Mouse (Mus musculus) C2C12 (cell line): ENCODE results near the gene Ppp1r21. TPM values are rescaled to one million over a fixed set of nuclear protein-coding genes. Genes with fewer than 3 reads are reported as not detected.

ENCODE experiments used
- H3K27me3 ChIP-seq: one replicate; pipeline ENCODE4 v1.6.1; 2011; ENCODE audit not compliant: control insufficient read depth, insufficient read depth, insufficient read length
- H3K36me3 ChIP-seq: one replicate; pipeline ENCODE4 v1.6.1; 2011; ENCODE audit not compliant: control insufficient read depth, insufficient read depth
- H3K4me3 ChIP-seq: one replicate; pipeline ENCODE4 v1.5.1; 2011; ENCODE audit warnings: mild to moderate bottlenecking, control low read depth; ENCODE audit not compliant: poor library complexity, insufficient read depth, severe bottlenecking
- H3K79me2 ChIP-seq: one replicate; pipeline ENCODE4 v1.6.1; 2011; ENCODE audit not compliant: control insufficient read depth, insufficient read depth
- H3K79me3 ChIP-seq: one replicate; pipeline ENCODE4 v1.6.1; 2011; ENCODE audit warnings: low read depth, control low read depth
- H3ac ChIP-seq: one replicate; pipeline ENCODE3; 2011; ENCODE audit warnings: low read depth; ENCODE audit not compliant: control insufficient read depth, insufficient read length
- CEBPB ChIP-seq: IDR thresholded peaks from one replicate; pipeline ENCODE4 v1.6.1; 2011; ENCODE audit warnings: low read depth, mild to moderate bottlenecking, control low read depth, moderate library complexity
- CTCF ChIP-seq: IDR thresholded peaks from one replicate; pipeline ENCODE4 v1.5.1; 2011; ENCODE audit not compliant: control insufficient read depth, insufficient read depth, insufficient read length
- FOSL1 ChIP-seq: IDR thresholded peaks from one replicate; pipeline ENCODE4 v1.8.0; 2011; ENCODE audit warnings: mild to moderate bottlenecking, low read length; ENCODE audit not compliant: poor library complexity, insufficient read depth, severe bottlenecking
- MAX ChIP-seq: IDR thresholded peaks from one replicate; pipeline ENCODE4 v1.6.1; 2011; ENCODE audit warnings: mild to moderate bottlenecking, control low read depth
- MYOD1 ChIP-seq: IDR thresholded peaks from one replicate; pipeline ENCODE4 v1.6.1; 2011; ENCODE audit warnings: low read depth; ENCODE audit not compliant: control insufficient read depth, insufficient read length
- MYOG ChIP-seq: IDR thresholded peaks from one replicate; pipeline ENCODE4 v1.6.1; 2011; ENCODE audit not compliant: control insufficient read depth, insufficient read length; ENCODE audit errors: extremely low read depth
- USF1 ChIP-seq: IDR thresholded peaks from one replicate; pipeline ENCODE4 v1.6.1; 2011; ENCODE audit warnings: low read depth, mild to moderate bottlenecking, control low read depth, moderate library complexity
- polyA plus RNA-seq: library from polyadenylated mRNA; unstranded; fragments of >200 nt; fragmentation: generic; extraction: Trizol; gene quantifications from one replicate; pipeline ENCODE4 v1.2.1, GENCODE M21; 2012; ENCODE audit warnings: missing spikeins

The Ppp1r21 gene
- polyA plus RNA-seq, 1 experiment: 13.5 TPM

DNA sequence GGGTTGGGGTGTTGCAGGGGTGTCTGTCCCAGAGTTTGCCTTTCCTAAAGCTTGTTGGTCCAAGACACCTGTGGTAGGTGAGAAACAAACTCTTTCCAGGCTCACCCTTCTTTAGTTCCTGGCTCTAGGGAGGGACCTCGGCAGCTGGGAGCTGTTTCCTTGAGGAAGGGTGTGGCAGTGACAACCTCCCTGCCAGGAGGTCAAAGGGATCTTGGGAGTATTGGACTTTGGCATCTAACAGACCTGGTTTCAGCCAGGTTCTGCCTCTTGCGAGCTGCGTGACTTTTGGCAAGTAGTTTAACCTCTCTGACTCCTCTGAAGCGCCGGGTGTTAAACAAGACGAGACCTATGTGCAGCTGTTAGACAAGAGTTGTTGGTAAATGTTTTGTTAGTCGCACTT, 97.2 kb downstream of the Ppp1r21 start:
- H3K79me3 ChIP-seq: peaks cover 50% of the 10 kb centered on the region
- no peak for TF ChIP-seq CEBPB
- TF ChIP-seq FOSL1: no peak
- TF ChIP-seq CTCF: no peak
- no peak for TF ChIP-seq MYOG
- TF ChIP-seq USF1: no peak
- TF ChIP-seq MAX: no peak
- no peak for TF ChIP-seq MYOD1
- H3K4me3 ChIP-seq: peak overlapping the region; percentile 30

DNA sequence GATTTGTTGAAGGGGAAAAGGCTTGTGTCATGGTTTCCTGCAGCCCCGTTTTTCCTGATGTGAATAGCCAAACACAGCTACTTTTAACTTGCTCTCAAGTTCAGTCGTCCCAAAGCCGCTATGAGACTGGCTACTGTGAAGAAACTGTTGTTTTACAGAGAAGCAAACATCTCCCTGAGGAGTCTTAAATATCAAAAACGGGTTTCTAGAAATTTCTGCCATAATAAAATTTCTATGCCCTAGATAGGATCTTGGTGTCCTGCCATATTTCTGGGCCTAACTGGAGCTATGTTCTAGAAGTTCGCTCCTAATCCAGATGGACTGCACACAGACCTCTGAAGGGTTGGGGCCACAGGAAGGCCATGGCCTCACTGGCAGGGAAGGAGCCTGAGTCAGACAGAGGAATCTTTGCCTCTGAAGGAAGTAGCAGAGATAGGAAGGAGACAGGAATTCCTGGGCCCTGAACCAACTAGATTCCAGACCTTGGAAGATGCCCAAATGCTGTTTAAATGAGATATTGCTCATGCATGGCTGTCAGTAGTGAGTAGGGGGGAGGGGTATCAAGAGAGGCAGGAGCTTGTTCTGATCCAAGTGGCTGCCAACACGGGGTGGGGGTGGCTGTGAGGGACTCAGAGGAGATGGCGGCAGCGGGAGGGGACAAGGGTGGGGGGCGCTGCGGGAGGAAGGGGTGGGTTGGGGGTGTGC, 98.9 kb downstream of the Ppp1r21 start:
- Histone ChIP-seq H3K79me3 (peaks cover 60% of the 10 kb centered on the region), H3K27me3 (no peaks in the 10 kb centered on the region), H3K36me3 (peaks cover 29% of the 10 kb centered on the region), H3K79me2 (peaks cover 95% of the 10 kb centered on the region), H3ac (no peak overlapping the region), H3K4me3 (peak overlapping the region; percentile 30)
- TF ChIP-seq CEBPB (no peak), MAX (peak; percentile 56)

More for the DNA sequence above, 97.2 kb downstream of the Ppp1r21 start:
- peaks cover 93% of the 10 kb centered on the region for H3K79me2 ChIP-seq
- no peaks in the 10 kb centered on the region for H3K27me3 ChIP-seq
- H3ac ChIP-seq: peak overlapping the region; percentile 48
- peaks cover 24% of the 10 kb centered on the region for H3K36me3 ChIP-seq

DNA sequence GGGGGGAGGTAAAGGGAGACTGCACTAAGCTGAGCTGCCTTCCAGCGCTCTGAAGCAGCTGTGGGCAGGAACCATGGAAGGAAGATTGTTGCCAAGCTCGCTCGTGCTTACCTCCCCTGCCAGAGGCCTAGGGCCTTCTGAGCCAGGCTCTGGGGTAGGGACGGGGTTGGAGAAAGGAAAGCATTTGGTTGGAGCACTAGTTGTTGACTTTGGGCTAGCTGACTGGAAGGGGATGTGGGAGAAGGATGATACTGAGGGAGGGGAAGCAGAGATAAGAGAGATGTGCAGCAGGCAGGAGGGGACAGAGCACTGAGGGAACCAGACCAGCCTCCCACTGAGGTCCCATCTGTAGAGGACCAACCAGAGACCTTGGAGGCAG, 99.5 kb downstream of the Ppp1r21 start:
- peak overlapping the region; percentile 26 for H3K4me3 ChIP-seq
- peaks cover 60% of the 10 kb centered on the region for H3K79me3 ChIP-seq
- H3ac ChIP-seq: peak overlapping the region; percentile 46
- TF ChIP-seq CTCF (no peak), FOSL1 (no peak), USF1 (no peak)
- H3K79me2 ChIP-seq: peaks cover 95% of the 10 kb centered on the region
- H3K27me3 ChIP-seq: no peaks in the 10 kb centered on the region
- H3K36me3 ChIP-seq: peaks cover 28% of the 10 kb centered on the region

DNA sequence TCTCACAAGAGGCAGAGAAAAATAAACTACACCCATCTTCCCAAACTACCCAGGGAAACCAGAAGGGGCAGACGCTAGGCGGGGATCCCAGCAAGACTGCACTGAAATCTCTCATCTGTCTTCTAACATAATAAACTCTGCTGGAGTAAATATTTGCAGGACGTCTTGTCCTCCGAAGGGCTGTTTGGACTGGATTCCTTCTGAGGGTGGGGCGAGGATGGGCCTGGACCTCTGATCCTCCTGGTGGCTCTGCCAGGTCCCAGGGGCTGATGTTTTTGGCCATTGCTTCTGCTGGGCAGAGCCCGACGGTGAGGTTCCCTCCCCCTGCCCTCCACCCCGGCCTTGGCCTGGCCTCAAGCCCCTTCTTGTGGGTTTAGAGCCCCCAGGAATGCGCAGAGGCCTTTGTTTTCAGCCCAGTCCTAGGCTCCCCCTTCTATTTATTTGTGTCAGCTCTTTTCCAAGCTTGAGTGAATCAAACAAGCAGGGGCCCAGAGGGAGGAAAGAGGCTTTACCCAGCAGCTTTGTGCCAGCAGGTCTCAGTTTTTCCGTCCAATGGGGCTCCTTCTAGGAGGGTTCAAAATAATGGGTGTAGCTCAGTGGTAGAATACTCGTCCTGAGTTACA, 100.1 kb downstream of the Ppp1r21 start:
- H3ac ChIP-seq: peak overlapping the region; percentile 46
- H3K79me3 ChIP-seq: peaks cover 64% of the 10 kb centered on the region
- no peaks in the 10 kb centered on the region for H3K27me3 ChIP-seq
- H3K4me3 ChIP-seq: peak overlapping the region; percentile 18
- H3K36me3 ChIP-seq: peaks cover 34% of the 10 kb centered on the region
- no peak for TF ChIP-seq CTCF
- no peak for TF ChIP-seq MAX
- no peak for TF ChIP-seq MYOG
- no peak for TF ChIP-seq FOSL1
- TF ChIP-seq USF1: no peak
- no peak for TF ChIP-seq CEBPB
- H3K79me2 ChIP-seq: peaks cover 95% of the 10 kb centered on the region

DNA sequence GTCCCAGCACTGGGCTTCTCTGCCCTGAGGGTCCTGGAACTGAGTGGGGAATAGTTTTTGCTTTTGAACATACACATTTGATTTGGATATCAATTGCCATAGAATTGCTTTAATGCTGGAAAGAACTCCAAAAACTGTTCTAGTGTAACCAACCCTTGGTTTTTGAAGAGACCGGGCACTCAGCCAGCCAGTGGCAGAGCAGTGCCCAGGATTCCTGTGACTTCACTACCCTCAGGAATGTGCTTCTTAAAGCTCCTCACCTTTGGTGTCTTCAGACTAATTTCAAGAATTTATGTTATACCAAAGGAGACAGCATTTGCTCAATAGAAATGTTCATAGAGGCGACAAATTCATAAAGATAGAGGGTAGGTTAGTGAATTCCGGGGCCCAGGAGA, 100.6 kb downstream of the Ppp1r21 start:
- no peak for TF ChIP-seq FOSL1
- TF ChIP-seq USF1: no peak
- TF ChIP-seq MAX: no peak
- TF ChIP-seq MYOG: no peak
- TF ChIP-seq MYOD1: no peak
- TF ChIP-seq CTCF: no peak
- TF ChIP-seq CEBPB: no peak
- Histone ChIP-seq H3K36me3 (peaks cover 39% of the 10 kb centered on the region), H3K4me3 (no peak overlapping the region), H3K27me3 (no peaks in the 10 kb centered on the region), H3ac (no peak overlapping the region), H3K79me3 (peaks cover 69% of the 10 kb centered on the region), H3K79me2 (peaks cover 95% of the 10 kb centered on the region)

DNA sequence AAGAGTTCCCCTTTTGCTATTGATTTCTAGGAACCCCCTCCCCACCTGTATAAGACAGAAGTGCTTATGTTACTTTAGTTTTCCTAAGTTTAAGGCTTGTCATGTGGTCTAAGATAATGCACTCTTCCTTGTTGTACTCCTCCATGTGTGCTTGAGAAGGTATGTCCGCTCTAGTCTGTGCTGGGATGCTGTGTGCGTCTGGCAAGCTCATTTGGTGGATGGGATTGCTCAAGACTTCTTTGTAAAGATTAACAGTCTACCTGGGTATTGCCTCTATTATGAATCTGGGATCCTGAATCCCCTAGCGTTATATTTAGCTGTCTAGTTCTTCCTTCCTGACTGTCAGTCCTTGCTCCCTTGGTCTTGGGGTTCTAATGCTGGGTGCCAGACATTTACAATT, 102.7 kb downstream of the Ppp1r21 start:
- no peak overlapping the region for H3K4me3 ChIP-seq
- no peak overlapping the region for H3ac ChIP-seq
- no peaks in the 10 kb centered on the region for H3K27me3 ChIP-seq
- peaks cover 81% of the 10 kb centered on the region for H3K79me3 ChIP-seq
- H3K36me3 ChIP-seq: peaks cover 60% of the 10 kb centered on the region
- TF ChIP-seq CTCF (no peak), CEBPB (no peak), MYOG (no peak), FOSL1 (no peak), USF1 (no peak), MYOD1 (no peak), MAX (no peak)
- peaks cover 98% of the 10 kb centered on the region for H3K79me2 ChIP-seq
